Mouse (Mus musculus) erythroblast, embryonic 14.5 days (primary cell): ENCODE results near the gene Otulin. TPM values are rescaled to one million over a fixed set of nuclear protein-coding genes. Genes with fewer than 3 reads are reported as not detected.

Source experiments
- H3K27me3 ChIP-seq: 2 replicates; pipeline ENCODE4 v1.6.1; 2012; ENCODE audit warnings: inconsistent platforms; ENCODE audit not compliant: control insufficient read depth
- H3K36me3 ChIP-seq: 2 replicates; pipeline ENCODE4 v1.6.1; 2012; ENCODE audit warnings: mild to moderate bottlenecking, inconsistent platforms; ENCODE audit not compliant: control insufficient read depth
- H3K4me1 ChIP-seq: 2 replicates; pipeline ENCODE4 v1.6.1; 2012; ENCODE audit warnings: inconsistent platforms; ENCODE audit not compliant: control insufficient read depth
- H3K4me3 ChIP-seq: replicated peaks from 2 replicates; pipeline ENCODE3; 2012; ENCODE audit warnings: moderate library complexity, mild to moderate bottlenecking, inconsistent platforms
- H3K9me3 ChIP-seq: 2 replicates; pipeline ENCODE4 v1.6.1; 2012; ENCODE audit warnings: low read length, inconsistent platforms, mixed read lengths; ENCODE audit not compliant: control insufficient read depth
- GATA1 ChIP-seq: IDR thresholded peaks from 2 replicates; pipeline ENCODE4 v1.6.1; 2012; ENCODE audit warnings: low read length, inconsistent platforms, mixed read lengths
- TAL1 ChIP-seq: IDR thresholded peaks from 3 replicates; pipeline ENCODE4 v1.6.1; 2012; ENCODE audit warnings: low read length, inconsistent platforms, mixed read lengths
- polyA plus RNA-seq: library from polyadenylated mRNA; stranded (reverse); fragments of >175 nt; gene quantifications from 2 replicates; pipeline ENCODE4 v1.2.3, GENCODE M21; 2012

The Otulin gene
- polyA plus RNA-seq, 1 experiment = 1.0 TPM

- Histone ChIP-seq H3K36me3 (peaks cover 2% of the 10 kb centered on the region), H3K4me3 (no peak overlapping the region), H3K4me1 (peaks cover 2% of the 10 kb centered on the region; the same call in 1 of the 2 replicates), H3K27me3 (no peaks in the 10 kb centered on the region), H3K9me3 (no peaks in the 10 kb centered on the region)
- TF ChIP-seq GATA1 = no peak
- TF ChIP-seq TAL1 = no peak
Measured at GRCm38 (mm10) chr15:27537519-27538223, 92.8 kb downstream of the Otulin start.

GRCm38 (mm10) chr15:27536771-27537170 is 93.7 kb downstream of the Otulin start:
- Histone ChIP-seq H3K9me3 (no peaks in the 10 kb centered on the region), H3K4me3 (no peak overlapping the region), H3K4me1 (peaks cover 2% of the 10 kb centered on the region; the same call in 1 of the 2 replicates), H3K36me3 (peaks cover 5% of the 10 kb centered on the region), H3K27me3 (no peaks in the 10 kb centered on the region)
- TF ChIP-seq TAL1 = no peak
- TF ChIP-seq GATA1 = no peak

- H3K9me3 ChIP-seq = no peaks in the 10 kb centered on the region
Measured at GRCm38 (mm10) chr15:27536186-27536585, 94.3 kb downstream of the Otulin start.

GRCm38 (mm10) chr15:27535681-27536080 is 94.8 kb downstream of the Otulin start:
- H3K4me3 ChIP-seq = no peak overlapping the region
- no peak for TF ChIP-seq TAL1
- no peak for TF ChIP-seq GATA1
- H3K36me3 ChIP-seq = peaks cover 10% of the 10 kb centered on the region

More at GRCm38 (mm10) chr15:27536186-27536585, 94.3 kb downstream of the Otulin start:
- Histone ChIP-seq H3K4me3 (no peak overlapping the region), H3K4me1 (peaks cover 2% of the 10 kb centered on the region; the same call in 1 of the 2 replicates), H3K27me3 (no peaks in the 10 kb centered on the region), H3K36me3 (peaks cover 8% of the 10 kb centered on the region)
- TF ChIP-seq TAL1 (no peak), GATA1 (no peak)

GRCm38 (mm10) chr15:27533036-27533435 is 97.5 kb downstream of the Otulin start:
- H3K4me1 ChIP-seq = peaks cover 5% of the 10 kb centered on the region; the same call in 1 of the 2 replicates
- TF ChIP-seq TAL1 (no peak), GATA1 (no peak)
- no peaks in the 10 kb centered on the region for H3K27me3 ChIP-seq
- H3K4me3 ChIP-seq = no peak overlapping the region
- peaks cover 19% of the 10 kb centered on the region for H3K36me3 ChIP-seq
- H3K9me3 ChIP-seq = no peaks in the 10 kb centered on the region

More at GRCm38 (mm10) chr15:27535681-27536080, 94.8 kb downstream of the Otulin start:
- Histone ChIP-seq H3K27me3 (no peaks in the 10 kb centered on the region), H3K9me3 (no peaks in the 10 kb centered on the region), H3K4me1 (peaks cover 2% of the 10 kb centered on the region; the same call in 1 of the 2 replicates)

- H3K27me3 ChIP-seq = no peaks in the 10 kb centered on the region
Measured at GRCm38 (mm10) chr15:27530023-27530422, 100.5 kb downstream of the Otulin start.

GRCm38 (mm10) chr15:27528896-27529295 is 101.6 kb downstream of the Otulin start:
- peaks cover 12% of the 10 kb centered on the region for H3K4me1 ChIP-seq
- no peak overlapping the region for H3K4me3 ChIP-seq
- TF ChIP-seq GATA1 (no peak), TAL1 (no peak)
- H3K27me3 ChIP-seq = no peaks in the 10 kb centered on the region
- H3K9me3 ChIP-seq = no peaks in the 10 kb centered on the region
- H3K36me3 ChIP-seq = peaks cover 34% of the 10 kb centered on the region

More at GRCm38 (mm10) chr15:27530023-27530422, 100.5 kb downstream of the Otulin start:
- Histone ChIP-seq H3K9me3 (no peaks in the 10 kb centered on the region), H3K4me1 (peaks cover 7% of the 10 kb centered on the region), H3K4me3 (no peak overlapping the region), H3K36me3 (peaks cover 27% of the 10 kb centered on the region)
- TF ChIP-seq TAL1 (no peak), GATA1 (no peak)

GRCm38 (mm10) chr15:27525233-27526005 is 105.1 kb downstream of the Otulin start:
- Histone ChIP-seq H3K36me3 (peaks cover 25% of the 10 kb centered on the region), H3K27me3 (no peaks in the 10 kb centered on the region), H3K4me1 (peaks cover 12% of the 10 kb centered on the region), H3K9me3 (no peaks in the 10 kb centered on the region), H3K4me3 (no peak overlapping the region)
- TF ChIP-seq GATA1 (0 out of 2 replicates have a peak, but pooled peaks have one; percentile 17), TAL1 (no peak)

GRCm38 (mm10) chr15:27519857-27520256 is 110.6 kb downstream of the Otulin start:
- Histone ChIP-seq H3K4me3 (no peak overlapping the region), H3K36me3 (peaks cover 27% of the 10 kb centered on the region), H3K4me1 (peaks cover 15% of the 10 kb centered on the region), H3K9me3 (no peaks in the 10 kb centered on the region), H3K27me3 (no peaks in the 10 kb centered on the region)
- TF ChIP-seq GATA1 (no peak), TAL1 (no peak)
